Mouse (Mus musculus): ENCODE results near the gene Dach1.

The Dach1 gene

DNA sequence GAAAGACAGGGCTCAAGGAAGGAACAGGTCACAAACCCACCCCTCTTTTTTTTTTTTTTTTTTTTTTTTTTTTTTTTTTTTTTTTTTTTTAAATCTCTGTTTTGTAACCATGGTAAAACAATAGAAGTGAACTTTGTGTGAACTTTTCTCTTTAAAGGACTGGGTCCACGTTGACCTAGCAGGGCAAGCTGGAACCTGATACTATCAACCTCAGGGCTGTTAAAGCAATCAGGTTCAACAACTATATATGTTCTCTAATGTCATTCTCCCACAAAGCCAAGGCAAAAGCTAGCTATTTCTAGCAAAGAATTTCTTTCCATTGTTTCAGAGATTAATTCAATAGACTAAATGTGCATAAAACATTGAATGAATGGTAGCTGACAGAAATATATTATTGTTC, 134.3 kb downstream of the Dach1 start:
- no peak for DNase-seq (ENCODE audit: low spot score)

DNA sequence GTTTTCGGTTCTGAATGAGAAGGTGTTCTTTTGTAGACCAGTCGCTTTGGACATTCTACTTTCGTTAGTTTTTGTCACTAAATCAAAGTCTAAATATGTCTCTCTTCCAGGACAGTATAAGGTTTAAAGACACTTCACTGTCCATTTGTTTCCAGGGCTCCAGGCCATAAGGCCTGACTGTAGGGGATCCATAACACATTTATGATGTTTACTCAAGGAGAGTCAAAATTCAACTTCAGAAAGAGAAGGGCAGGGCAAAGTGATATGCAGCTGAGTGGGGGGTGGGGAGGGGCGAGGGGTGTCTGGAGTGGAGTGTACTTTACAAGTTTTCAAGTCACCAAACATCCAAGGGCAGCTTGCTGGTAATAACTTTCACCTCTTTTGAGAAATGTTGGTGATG, 146.0 kb downstream of the Dach1 start:
- DNase-seq (ENCODE audit: low spot score): no peak

DNA sequence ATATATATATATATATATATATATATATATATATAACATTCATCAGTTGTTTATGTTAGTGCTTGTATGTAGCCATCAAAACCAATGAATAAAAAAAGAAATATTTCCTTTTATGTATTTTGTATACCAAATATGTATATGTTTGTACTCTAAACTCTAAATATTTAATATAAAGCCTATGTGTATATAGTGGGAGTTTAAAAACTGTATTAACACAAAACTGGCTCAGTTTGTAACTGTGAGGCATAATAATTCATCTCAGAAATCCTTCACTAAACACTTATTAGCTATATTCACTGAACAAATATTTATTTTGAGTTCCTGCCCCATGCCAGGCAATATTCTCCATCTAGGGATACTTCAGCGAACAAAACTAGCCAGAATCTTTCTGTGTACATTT, 155.5 kb downstream of the Dach1 start:
- no peak for DNase-seq (ENCODE audit: low spot score)

DNA sequence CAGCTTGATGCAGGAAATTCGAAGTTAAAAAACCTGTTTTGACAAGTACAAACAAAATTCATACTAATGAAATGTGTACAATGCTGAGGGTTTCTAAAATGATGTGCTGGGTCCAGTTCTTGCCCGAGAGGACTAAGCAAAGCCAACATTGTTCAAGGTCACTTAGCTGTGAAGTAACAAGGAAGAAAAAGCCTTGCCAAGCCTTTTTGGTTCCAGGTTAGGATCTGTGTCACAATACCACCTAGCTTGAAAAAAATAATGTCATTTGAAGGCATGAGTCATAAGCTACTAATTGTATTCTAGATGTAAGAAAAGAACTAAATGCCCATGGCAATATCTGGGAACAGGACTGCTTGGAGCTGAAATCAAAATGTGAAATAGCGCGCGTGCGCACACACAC, 161.1 kb downstream of the Dach1 start:
- no peak for DNase-seq (ENCODE audit: low spot score)

DNA sequence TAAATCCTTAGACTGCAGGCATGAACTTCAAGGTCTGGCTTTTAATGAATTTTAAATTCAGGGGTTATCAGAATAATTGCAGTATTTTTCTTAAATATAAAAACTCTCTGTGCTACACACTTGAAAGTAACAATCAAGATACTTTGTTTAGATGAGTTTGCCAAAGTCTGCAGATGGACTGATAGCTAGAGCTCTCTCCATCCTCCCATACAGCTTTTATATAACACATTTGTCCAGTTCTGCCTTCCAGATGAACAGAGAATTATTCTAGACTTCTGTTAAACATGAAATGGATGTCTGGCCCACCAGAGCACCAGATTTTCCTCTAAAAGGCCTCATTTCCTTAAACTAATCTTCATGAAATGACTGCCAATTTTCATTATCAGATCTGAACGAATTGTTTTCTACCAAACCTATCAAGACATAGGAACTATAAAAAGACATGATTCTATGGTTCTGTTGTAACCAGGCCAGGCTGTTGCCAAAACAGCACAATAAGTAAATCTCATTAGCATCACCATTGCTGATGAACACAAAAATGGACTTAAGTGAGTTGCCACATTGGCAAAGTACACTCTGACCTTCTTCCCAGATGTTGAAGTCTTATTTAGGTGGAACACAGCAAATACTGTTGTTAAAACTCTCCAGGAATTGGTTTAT, 167.4 kb downstream of the Dach1 start:
- DNase-seq (ENCODE audit: low spot score): no peak

DNA sequence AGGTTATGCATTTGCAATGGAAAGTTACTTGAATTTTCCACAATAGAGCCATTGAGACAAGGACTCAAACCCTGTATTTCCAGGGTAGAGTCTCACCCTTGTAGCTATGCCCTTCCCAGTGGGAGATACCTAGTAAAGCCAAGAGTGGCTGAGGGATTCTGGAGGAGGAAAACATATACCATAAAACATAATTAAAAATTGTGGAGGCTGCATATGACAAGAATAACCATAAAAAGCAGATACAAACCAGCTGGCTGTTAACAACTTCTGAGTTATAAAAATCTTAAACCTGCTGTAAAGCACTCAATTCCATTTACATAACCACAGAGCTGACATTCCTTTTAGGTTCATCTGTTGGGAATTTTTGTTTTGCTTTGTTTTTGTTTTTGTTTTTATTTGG, 171.0 kb downstream of the Dach1 start:
- no peak for DNase-seq (ENCODE audit: low spot score)

DNA sequence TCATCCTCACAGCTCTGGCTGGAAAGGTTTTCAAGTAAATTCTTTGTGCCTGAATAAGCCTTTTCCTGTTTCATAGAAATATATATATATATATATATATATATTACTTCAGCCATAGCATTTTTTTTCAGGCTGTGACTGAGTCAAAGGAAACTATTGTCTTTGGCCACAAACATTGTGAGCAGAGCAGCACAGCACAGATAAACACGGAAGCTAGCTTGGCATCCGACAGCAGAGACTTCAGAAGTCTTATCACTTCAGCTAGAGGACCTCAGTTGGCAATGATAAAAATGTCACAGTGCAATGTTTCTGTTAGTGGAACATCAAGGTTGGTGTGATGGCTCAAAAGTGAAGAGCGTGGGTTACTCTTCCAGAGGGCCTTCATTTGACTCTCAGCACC, 186.3 kb downstream of the Dach1 start:
- peak; percentile 43 for DNase-seq (ENCODE audit: low spot score)

DNA sequence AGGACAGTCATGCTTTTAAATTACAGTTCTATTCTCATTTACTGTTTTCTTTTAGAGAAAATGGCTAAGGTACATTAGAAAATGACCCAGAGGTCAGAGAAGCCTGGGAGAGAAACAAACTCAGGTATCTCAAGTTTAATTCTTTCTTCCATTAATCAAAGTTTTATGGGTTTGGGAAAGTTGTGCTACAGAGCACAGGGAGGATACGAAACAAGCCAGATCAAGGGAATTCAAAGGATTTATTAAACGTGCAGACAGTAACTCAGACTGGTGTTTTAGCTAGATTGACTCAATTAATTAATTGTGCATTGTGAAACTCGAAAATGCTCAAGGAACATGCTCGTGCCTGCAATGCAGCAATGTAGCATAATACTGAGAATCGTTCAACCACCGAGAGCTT, 186.9 kb downstream of the Dach1 start:
- no peak for DNase-seq (ENCODE audit: low spot score)

DNA sequence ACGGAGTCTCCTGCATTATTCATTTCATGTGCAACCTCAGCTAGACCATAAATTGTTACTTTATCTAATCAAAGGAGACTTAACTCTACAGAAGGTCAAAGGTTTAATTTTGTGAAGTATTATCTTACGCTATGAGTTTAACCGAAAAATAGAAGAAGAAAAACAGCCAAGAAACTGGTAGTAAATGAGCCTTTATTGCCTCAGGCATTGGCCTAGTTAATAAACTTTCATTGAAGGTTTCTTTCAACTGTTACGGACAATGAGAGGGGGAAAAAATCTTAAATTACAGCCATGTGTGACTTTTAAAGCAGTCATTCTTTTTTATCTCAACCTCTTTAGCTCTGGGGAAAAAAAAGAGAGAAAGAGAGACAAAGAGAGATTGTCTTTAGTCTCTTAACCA, 188.7 kb downstream of the Dach1 start:
- DNase-seq (ENCODE audit: low spot score): no peak

DNA sequence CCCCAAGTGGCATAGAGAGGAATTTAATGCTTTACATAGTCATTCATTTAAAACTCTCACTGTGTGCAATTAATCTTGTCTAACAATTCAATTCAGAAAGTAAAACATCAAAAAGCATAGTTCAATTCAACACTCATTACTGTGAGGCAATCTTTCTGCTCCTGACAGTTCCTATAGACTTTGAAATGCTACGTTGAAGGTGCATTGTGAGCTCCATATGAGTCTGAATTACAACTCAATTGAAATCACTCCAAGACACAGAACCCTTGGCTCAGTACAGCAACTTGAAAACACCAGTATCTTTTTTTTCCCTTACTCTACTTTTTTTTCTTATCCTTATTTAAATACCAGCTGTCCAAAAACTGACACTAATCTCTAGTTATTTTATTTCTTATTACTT, 193.5 kb downstream of the Dach1 start:
- DNase-seq (ENCODE audit: low spot score): no peak

DNA sequence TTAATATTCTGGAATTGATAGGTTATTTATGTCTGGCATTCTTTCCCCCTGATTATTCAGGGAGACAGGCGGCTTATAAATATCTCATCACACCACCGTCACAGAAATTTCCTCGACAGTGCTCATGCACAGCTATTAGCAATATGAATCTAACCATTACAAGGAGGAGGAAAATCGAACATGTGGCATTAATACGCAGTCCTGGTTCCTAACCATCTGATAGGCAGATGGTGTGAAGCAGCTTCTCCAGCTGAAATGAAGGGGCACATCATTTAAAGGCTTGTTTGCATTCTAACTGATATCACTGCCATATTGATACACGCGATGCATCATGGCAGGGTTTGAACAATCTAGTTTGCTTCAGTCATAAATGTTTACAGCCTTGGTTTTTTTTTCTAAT, 194.1 kb downstream of the Dach1 start:
- no peak for DNase-seq (ENCODE audit: low spot score)

DNA sequence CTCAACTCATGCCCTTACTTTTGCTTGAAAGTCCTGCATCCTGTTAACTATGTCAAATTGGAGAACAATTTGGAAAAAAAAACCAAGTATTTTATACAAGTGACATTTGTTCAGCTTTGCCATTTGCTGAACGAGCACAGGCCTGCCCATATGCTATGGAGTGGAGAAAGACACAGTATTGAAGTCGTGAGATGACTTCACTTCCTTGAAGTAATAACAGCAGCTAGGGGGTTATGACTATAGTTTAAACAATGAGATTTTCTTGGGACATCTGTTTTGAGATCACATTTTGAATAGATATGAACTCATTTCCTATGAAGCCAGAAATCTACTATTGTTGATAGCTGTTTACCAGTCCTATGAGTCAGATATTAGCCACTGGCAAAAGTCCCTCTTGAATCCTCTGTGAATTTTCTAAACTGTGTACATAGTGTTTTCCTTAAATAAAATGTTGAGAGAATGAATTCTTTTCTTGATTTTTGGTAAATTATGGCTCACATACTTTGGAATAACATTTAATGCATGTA, 205.0 kb downstream of the Dach1 start:
- peak; percentile 4 for DNase-seq (ENCODE audit: low spot score)

DNA sequence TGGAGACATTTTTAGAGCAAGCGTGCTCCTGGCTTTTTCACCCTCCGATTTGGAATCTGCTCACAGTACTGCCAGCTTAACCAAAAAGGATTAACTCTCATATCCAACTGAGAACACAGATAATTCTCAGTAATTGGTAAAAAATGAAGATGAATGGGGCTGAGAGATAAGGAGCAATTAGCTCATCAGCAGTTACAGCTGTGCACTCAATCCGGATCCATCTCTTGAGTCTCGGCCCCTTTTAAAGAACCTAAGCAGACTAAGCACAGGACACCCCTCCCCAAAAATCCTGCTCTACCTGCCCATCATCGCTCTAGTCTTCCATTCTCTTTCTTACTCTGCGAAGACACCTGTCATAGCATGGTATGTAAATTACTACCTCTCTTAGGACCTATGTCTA, 205.9 kb downstream of the Dach1 start:
- DNase-seq (ENCODE audit: low spot score): no peak

DNA sequence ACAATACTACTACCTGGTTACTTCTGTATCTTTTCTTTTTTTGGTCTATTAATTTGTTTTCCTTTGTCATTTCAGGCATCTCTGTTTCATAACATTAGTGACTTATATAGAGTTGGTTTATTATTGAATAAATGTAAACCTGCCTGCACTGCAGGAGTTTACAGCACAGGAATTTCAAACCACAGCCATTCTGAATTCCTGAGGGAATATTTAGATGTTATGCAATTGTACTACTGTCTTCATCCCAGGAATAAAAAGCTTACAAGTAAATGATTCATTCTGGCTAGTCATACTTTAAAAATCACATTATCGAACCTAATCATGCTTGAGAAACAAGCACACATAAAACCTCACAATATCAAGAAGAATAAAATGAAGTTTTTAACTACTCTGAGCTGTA, 213.2 kb downstream of the Dach1 start:
- DNase-seq (ENCODE audit: low spot score): no peak

DNA sequence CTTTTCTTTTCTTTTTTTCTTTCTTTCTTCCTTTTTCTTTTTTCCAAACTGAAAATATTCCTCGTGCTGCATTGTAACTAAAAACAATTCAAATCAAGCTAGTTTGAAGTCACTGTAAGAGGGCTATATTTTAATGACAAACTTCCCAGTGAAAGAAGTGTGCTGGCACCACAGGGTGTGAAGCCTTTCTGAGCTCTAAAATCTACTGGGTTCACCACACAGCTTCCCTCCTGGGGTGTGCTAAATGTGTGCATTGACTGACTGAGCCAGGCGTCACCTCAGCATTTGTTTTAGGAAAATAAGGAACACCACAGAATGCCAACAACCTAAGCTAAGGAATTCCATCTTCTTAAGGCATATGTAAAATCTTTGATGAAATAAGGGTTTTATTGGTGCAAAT, 224.1 kb downstream of the Dach1 start:
- DNase-seq (ENCODE audit: low spot score): no peak

DNA sequence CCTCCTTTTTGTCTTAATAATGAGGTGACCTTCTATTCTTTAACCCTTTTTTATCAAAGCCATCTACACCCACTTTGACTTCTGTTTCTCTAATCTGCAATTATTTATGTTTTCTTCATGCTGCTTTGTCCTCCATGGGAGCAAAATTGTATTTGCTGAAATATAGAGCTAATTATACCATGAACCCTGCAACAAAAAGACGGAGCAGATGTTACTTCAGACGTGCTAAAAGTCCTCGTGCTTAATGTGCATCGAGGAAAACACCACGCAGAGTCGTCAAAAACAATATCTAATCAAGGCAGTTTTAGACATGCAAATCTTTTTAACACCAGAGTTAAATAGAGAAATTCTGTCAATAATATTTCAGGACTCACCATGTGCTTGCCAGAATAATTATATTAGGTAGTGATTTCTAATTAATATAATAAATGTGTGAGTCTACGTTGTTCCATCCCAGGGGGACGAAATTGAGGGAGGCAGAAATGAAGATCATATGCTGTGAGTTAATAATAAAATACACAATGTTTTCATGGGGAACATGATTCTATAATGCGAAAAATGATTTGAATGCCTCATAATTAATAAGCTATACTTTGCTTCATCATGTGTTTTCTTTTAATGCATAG, 224.8 kb downstream of the Dach1 start:
- DNase-seq (ENCODE audit: low spot score): no peak

DNA sequence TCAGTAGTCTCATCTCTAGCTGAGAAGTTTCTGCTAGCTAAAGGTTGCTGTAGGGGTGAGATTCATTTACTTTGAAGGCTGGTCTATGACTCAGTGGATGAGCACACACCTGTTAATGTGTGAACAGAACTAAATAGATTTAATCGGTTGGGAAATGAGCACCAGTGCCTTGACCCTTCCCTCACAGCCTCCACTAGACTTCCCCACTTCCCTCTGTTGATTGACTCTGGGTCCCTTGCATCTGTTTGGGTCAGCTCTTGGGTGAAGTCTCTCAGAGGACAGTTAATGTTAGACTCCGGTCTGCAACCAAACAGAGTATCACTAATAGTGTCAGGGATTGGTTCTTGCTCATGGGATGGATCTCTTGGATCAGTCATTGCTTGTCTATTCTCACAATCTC, 227.2 kb downstream of the Dach1 start:
- no peak for DNase-seq (ENCODE audit: low spot score)

DNA sequence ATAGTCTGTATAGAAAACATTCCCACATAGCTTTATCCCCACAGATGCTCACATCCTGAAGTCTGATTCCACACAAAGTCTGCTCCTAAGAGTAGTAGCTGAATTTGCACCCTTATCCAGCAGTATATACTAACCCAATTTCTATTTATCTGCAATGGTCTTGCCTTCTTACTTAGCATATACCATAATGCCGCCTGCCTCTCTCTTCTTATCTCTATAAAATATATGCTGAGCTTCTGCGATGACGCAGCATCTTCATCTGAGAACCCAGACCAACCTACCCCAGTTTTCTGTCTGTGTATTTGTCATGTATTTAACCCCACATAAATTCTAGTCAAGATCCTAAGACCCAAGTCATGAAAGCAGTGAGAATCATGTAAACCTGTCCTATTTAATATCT, 272.9 kb downstream of the Dach1 start:
- no peak for DNase-seq (ENCODE audit: low spot score)

DNA sequence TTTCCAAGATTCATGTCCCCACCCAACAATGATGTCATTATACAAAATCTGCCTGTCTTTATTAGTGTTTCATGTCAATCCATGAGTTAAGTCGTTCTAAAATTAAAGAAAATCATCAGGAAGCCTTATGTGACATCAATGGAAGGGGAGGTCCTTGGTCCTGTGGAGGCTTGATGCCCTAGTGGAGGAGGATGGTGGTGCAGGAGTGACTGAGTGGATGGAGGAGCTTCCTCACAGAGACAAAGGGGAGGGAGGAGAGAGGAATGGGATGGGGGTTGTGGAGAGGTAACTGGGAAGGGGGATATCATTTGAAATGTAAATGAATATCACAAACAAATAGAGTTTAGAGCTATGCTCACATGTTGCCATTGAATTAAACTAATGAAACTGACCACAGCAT, 287.6 kb downstream of the Dach1 start:
- no peak for DNase-seq (ENCODE audit: low spot score)

DNA sequence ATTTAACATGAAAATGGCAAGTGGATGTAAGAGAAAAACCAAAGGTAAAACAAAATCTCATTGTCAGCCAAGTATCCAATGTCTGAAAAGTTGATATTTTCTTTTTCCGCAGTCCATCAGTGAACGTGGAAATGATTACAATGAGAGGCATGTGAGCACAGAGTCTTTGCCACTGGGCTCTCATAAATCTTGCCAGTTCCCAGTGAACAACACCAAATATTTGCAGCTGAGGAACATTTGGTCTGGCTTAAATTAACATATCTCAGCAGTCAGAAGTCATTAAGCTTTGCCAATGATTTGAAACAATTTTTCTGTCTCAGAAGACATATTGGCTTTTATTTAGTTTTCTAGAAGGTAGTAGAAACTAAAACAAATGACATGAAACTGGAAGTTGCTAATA, 298.6 kb downstream of the Dach1 start:
- DNase-seq (ENCODE audit: low spot score): no peak

DNA sequence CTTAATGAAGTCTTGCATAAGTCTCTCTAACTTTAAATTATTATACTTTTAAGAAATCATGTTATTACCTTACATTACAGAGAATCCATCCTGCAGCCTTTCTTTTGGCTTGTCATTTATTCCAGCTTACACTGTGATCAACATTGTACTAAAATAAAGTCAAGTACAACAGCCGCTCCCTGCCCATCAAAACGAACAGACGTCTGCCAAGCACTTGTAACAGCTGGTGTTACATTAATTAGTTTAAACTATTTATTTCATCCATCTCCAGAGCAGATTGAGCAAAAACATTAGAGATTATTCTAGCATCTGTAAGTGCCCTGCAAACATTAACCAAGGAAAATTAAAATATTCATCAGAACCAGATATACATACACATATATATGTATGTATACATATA, 311.2 kb downstream of the Dach1 start:
- no peak for DNase-seq (ENCODE audit: low spot score)

DNA sequence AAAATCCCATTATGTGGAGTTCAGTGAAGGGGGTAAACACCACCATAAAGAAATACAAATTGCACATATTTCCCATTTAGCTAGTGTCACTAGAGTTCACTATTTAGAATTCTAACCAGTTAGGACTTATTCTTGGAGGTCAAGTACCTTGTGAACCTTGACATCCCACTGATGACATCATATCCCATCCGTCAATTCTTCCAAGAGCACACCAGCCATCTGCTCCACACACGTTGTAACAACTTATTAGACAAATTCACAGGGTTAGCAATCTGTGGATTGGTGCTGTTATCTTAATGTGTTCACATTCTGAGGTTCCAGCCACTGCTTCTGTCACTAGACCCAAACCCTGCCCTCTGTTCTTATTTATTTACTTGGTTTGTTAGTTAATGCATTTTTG, 312.3 kb downstream of the Dach1 start:
- DNase-seq (ENCODE audit: low spot score): no peak

DNA sequence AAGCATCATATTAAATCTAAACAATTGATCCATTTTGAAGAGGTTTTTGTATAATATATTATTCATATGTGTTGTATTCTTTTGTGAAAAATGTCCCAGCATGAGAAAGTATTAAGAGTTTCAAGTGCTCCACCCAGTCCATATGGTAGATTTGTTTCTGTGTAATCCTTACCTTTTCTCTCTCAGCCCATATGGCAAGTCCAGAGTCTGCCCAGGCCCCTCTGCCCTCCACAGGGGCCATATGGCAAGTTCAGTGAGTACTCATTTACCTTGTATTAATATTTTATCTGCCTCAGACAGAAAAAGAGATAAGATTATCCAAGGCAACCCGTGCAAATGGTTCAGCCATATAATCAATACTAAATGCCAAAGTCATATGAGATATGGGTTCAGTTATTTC, 314.2 kb downstream of the Dach1 start:
- no peak for DNase-seq (ENCODE audit: low spot score)

DNA sequence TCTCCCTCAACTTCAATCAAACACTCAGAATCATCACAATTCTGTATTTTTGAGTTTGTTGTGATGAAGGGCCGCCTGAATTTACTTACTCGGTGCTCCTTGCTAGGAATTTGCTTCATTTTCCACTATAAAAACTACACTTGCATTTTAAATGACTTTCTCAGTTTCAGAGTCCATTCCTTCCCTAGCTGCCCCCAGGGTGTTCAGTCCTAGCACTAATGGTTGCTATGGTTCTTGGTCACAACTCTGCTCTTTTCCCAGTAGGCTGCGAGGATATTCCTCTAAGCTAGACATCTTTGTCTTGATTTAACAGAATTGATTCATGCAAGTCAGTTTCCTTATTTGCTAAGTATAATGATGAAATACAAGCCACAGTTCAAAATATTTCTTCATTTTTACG, 319.1 kb downstream of the Dach1 start:
- DNase-seq (ENCODE audit: low spot score): no peak
